Mouse (Mus musculus) cortical plate, adult 2 months (tissue): ENCODE data around the gene Polr2b.

ENCODE experiments used
- CTCF ChIP-seq: fragments of 200-500 bp; IDR thresholded peaks from 2 replicates; pipeline ENCODE4 v1.5.1; 2011; ENCODE audit warnings: mild to moderate bottlenecking, control low read depth, low read length; ENCODE audit not compliant: insufficient read depth; ENCODE audit errors: extremely low read depth
- POLR2A ChIP-seq: fragments of 200-500 bp; IDR thresholded peaks from 2 replicates; pipeline ENCODE4 v1.6.1; 2011; ENCODE audit warnings: mild to moderate bottlenecking, low read length, control low read depth; ENCODE audit not compliant: insufficient read depth; ENCODE audit errors: extremely low read depth

GRCm38 (mm10) chr5:77387414-77387704 lies 77.4 kb downstream of the Polr2b start:
- TF ChIP-seq CTCF (no peak), POLR2A (no peak)
